Mouse (Mus musculus): Measurements from ENCODE around the gene S100a14.

The S100a14 gene

GRCm38 (mm10) chr3:90526580-90526979 is at the start of gene S100a14:
S100a14 (plus strand) TSS chr3:90526856.
- DNase-seq (ENCODE audit: low spot score in 2 of 2), result peak in 1 of 2 experiments; percentile 67

GRCm38 (mm10) chr3:90486998-90487397 is 39.7 kb upstream of the S100a14 start:
- DNase-seq (ENCODE audit: low spot score in 2 of 2), result no peak

DNA sequence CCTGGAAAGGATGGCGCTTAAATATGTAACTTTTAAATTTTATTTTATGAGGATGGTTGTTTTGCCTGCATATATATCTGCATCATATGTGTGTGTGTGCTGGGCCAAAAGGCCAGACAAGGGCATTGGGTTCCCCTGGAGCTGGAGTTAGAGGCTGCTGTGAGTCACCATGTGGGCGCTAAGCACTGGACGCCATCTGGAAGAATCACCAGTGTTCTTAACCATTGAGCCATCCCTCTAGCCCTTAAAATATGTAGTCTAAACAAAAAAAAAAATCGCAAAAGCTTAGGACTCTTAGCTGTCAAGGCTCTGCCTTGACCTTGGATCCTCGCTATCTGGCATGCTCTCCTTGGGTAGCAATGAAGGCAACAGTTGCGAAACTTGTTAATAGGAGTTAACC is 38.1 kb upstream of the S100a14 start:
- DNase-seq (ENCODE audit: low spot score in 2 of 2), result no peak

- peak; percentile 95 to 96 for DNase-seq (ENCODE audit: low spot score in 2 of 2)
These were observed 35.9 kb upstream of the S100a14 start, which contains the start of gene Snapin for GRCm38 (mm10) chr3:90490696-90491256. Snapin (minus strand) TSS chr3:90491033.

DNA sequence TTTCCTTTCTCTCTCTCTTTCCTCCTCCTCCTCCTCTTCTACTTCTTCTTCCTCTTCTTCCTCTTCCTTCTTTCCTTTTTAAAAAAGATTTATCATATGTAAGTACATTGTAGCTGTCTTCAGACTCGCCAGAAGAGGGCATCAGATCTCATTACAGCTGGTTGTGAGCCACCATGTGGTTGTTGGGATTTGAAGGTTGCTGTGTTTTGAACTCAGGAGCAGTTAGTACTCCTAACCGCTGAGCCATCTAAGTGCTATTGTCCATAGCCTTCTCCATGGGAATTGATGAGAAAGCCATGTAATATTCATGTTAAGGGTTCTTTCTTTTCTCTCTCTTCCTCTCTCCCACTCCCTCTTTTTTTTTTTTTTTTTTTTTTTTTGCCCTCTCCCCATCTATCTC is 35.3 kb upstream of the S100a14 start:
- DNase-seq (ENCODE audit: low spot score in 2 of 2), result no peak

GRCm38 (mm10) chr3:90493831-90494540 is 32.7 kb upstream of the S100a14 start:
- DNase-seq (ENCODE audit: low spot score in 2 of 2), result no peak

DNA sequence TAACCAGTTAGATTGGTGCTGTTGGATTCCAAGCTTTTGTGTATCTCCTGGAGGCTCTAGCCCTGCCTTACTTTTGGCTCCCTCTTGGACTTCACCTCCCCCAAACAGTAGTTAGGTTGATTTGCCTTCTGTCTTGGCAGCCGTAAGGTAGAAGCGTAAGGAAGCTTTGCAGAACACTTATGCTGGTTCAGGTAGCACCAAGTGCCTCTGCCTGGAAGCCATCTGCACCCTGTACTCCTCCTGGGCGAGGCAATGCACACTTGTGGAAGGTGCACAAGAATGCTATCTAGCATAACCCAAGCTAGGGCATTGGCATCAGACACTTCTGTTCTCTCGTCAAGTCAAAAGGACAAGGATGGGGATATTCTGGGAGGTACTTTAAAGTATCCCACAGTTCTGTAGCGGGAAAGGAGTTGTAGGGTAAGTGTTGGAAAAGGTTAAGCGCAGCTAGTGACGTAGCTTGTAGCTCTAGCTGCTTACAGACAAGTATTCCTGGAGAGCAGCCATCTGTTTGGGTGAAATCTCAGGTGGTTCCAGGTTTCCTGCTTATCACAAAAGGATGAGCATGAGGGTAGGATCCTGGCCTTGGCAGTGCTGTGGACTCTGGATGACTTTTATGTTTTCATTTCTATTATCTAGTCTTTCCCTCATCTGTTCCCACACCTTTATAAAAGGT is 30.7 kb upstream of the S100a14 start:
- no peak for DNase-seq (ENCODE audit: low spot score in 2 of 2)

DNA sequence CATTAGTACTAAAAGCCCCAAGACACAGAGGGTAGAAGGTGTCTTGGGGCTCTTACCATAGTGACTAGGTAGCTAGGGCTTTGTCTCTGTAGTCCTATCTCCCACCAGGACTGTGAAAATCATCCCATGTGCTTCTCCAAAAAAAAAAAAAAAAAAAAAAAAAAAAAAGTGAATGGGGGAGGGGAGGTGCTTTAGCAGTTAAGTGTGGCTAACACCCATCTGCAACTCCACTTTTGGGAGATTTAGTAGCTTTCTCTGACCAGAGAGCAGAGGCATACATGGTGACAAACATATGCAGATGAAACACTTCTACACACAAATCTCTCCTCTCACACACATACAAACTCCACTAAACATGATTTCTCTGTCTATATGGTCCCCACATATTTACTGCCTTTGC is 29.1 kb upstream of the S100a14 start:
- no peak for DNase-seq (ENCODE audit: low spot score in 2 of 2)

- no peak for DNase-seq (ENCODE audit: low spot score in 2 of 2)
These were observed 23.2 kb upstream of the S100a14 start for GRCm38 (mm10) chr3:90503444-90503843.

- DNase-seq (ENCODE audit: low spot score in 2 of 2), result no peak
These were observed 21.4 kb upstream of the S100a14 start for GRCm38 (mm10) chr3:90505216-90505615.

DNA sequence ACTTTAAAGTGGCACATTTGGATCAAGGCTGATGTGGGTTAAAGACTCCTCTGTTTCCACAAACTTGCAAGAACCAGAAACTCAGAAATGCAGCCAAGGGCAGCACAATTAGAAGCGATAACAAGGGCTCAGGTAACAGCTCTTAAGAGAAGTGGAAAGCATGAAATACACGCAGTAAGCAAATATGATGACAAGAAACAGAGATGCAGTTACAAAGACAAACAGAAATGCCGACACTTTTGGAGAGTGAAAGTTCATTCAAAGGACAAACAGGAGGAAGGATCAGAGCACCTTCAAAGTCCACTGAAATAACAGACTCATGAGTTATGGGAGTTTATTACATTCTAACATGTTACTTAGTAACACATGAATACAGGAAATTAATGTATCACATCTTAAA is 20.3 kb upstream of the S100a14 start:
- no peak for DNase-seq (ENCODE audit: low spot score in 2 of 2)

- no peak for DNase-seq (ENCODE audit: low spot score in 2 of 2)
These were observed 18.2 kb upstream of the S100a14 start for GRCm38 (mm10) chr3:90508287-90508949.

- peak; percentile 99 to 100 for DNase-seq (ENCODE audit: low spot score in 2 of 2)
These were observed 17.5 kb upstream of the S100a14 start, which contains the start of gene Chtop for GRCm38 (mm10) chr3:90508950-90509746. Chtop (minus strand) TSS chr3:90509498.

- DNase-seq (ENCODE audit: low spot score in 2 of 2), result no peak
These were observed 16.9 kb upstream of the S100a14 start for GRCm38 (mm10) chr3:90509747-90510123.

GRCm38 (mm10) chr3:90512276-90512675 is 14.4 kb upstream of the S100a14 start:
- no peak for DNase-seq (ENCODE audit: low spot score in 2 of 2)

- no peak for DNase-seq (ENCODE audit: low spot score in 2 of 2)
These were observed 13.6 kb upstream of the S100a14 start for GRCm38 (mm10) chr3:90512948-90513642.

DNA sequence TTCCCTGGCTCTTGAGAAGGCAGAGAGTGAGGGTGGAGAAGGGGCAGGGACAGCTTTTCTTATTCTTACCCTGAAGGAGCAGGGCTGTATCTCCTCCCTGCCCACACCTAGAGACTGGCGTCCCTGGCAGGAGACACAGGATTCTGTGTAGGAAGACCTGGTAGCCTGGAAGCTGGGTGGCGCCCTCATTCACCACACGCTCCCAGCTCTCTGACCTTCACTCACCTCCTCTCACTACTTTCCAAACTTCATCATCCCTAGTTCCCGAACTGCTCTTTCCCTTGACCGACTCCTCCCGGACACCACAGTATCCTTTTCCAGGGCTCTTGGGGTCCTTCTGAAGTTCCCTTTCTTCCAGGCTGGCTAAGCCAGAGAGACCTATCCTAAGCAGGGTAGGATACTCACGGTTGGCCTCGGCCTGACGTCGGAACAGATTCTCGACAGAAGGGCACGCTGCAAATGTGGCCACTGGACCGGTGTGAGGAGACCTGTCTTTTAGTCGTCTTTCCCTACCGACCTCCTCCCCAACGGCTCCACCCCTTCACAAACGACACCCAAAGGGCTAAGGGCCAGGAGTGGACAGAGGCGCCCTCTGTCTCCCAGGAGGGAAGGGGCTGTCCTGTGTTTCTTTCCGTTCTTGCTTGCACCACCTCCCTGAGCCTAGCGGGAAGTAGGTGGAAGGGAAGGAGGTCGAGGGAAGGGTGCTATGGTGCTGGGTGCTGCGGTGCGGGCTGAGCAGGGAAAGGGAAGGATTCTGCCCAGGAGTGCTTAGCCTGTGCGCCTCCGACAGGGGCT is 12.7 kb upstream of the S100a14 start, which contains the start of the genes S100a1 and S100a13:
S100a1 (minus strand) TSS at position 597 of the 795 bp plus-strand sequence.
S100a13 (plus strand) TSS at position 640 of the 795 bp plus-strand sequence.
- DNase-seq (ENCODE audit: low spot score in 2 of 2), result peak; percentile 72 to 79

DNA sequence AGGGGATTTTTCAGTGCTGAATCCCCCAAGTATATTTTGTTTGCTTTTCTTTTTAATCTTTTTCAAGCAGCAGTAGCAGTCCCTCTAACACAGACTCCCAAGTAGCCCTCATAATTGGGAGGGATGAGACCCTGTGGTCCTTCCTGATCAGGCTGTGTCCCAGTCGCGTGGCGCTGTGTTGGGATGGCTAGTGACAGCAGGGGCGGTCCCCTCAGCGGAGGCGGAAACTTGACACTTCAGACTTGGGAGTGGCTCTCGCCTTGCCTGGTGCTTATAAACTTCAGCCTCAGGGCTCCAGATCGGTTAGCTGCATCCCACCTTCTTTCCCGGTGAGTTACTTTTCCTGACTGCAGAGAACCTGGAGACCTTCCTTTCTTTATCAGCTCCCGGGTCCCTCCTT is 12.0 kb upstream of the S100a14 start:
- DNase-seq (ENCODE audit: low spot score in 2 of 2), result peak; percentile 54 to 74

DNA sequence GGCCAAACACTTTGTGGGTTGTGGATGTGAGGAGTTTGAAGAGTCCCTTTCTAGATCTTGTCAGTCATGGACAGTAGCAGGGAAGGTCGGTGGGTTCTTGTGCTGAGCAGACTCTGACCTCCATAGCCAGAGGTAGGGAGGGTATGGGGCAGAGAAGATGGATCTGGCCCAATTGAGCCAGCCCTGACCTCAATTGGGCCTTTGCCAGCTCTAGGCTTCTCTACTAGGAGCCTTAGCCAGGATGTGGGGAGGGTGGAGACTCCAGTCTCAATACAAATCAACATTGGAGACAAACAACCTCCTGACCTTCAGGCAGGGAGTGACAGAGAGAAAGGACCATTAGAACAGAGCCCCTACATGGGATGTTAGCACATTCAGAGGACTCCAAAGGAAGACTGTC is 11.4 kb upstream of the S100a14 start:
- no peak for DNase-seq (ENCODE audit: low spot score in 2 of 2)

DNA sequence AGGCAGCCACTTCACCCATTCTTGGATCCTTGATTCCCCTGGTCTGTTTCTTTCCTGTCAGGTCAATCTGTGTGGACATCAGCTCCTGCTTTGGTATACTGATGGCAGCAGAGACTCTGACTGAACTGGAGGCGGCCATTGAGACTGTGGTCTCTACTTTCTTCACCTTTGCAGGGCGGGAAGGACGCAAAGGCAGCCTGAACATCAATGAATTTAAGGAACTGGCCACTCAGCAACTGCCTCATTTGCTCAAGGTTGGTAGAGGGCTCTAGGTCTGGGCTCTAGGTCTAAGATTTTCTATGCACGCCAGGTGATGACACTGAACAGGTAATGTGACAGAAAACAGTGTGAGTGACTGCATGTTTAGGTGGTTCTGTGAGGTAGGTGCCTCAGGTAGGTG is 10.9 kb upstream of the S100a14 start:
- DNase-seq (ENCODE audit: low spot score in 2 of 2), result no peak

All from urinary bladder, postnatal 4 days (tissue).